Mouse (Mus musculus) c-Kit-positive CD71-negative TER-119-negative erythroid progenitor cells, embryonic 14.5 days (primary cell): Measurements from ENCODE around the gene Cblc.
A peak's percentile ranks its signal among the peaks of the same experiment; 100 is the strongest.

Source experiments
- DNase-seq: peaks from one replicate; pipeline ENCODE4 v3.0.0-alpha.2; 2013; ENCODE audit warnings: low read depth

Gene Cblc

GRCm38 (mm10) chr7:19750217-19751069 lies 46.2 kb downstream of the Cblc start, which contains the start of gene Nectin2:
Gene Nectin2, minus strand, starts transcription at chr7:19750483.
- DNase-seq, result peak; percentile 71

DNA sequence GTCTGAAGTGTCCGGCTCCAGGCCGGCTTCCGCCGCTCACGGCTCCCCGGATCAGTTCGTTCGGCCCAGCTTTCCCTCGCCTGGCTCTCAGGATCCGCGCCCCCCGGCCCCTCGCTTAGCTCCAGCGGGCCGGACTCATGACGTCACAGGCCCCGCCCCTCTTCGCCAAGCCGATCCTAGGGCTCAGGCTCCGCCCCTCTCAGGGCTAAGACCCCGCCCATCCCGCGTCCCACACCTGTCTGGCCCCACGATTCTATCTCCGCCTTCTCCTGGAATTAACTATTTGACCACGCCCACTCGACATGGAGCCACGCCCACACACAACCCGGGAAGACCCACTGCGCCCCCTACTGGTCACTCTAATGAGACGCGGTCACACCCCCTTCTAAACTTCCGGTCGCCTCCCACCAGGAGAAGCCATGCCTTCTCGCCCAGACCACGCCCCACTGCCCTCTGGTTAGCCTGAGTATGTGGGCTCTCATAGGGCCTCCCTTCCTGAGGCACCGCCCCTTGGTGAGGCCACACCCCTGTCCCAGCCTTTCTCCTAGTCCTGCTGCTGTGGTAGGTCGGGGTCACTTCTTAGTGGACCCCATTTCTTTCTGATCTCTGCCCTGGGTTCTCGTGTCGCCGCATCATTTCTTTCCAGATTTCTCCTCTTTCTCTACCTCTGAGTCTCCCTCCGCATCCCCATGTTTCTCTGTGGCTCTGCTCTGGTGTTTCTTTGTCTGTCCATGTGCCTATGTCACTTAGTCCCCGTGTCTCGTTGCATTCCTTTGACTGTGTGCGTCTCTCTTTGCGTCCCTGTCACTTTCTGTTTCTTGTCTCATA lies 47.0 kb downstream of the Cblc start:
- peak; percentile 93 for DNase-seq

DNA sequence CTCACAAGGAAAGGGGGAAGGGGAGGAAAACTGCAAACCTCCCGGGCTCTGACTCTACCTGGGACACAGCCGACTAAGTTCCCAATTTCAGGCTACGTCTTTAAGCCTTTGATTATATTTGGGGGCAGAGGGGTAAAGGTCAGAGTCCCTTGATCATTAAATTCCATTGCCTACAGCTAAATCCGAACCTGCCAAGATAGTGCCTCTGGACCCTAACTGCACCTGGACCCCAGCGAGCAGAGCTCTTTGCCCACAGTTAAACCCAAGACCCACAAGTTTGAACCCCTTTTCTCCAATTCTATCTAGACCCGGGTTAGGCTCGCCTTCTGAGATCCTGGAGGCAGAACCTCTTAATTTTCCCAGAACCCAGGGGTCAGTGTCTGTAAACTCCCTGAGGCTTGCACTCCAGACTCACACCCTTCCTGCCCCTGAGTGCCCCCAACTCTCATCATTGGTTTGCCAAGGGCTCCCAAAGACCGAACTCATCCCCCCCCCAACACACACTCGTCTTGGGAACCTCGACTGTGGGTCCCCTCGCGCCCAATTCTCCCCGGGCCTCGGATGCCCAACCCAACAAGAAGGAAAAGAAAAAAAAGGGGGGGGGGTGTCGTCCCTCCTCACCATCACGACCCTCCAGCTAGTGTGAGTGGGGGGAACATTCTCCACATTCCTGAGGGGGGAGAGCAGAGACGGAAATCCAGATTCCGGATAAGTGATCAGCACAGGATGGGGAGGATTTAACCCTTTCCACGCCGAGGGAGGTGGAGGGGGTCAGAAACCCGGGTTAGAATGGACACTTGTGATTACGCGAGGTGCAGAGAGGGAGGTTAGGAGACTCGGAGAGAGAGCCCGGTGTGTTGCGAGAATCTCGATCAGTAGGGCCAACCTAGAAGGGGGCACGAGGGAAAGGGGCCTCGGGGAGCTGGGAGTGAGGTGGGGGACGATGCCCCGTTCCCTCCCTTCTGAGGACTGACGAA lies 48.1 kb downstream of the Cblc start:
- no peak for DNase-seq

GRCm38 (mm10) chr7:19747420-19748218 lies 49.0 kb downstream of the Cblc start:
- DNase-seq, result no peak

- DNase-seq, result no peak
Measured at GRCm38 (mm10) chr7:19746426-19747201, 50.0 kb downstream of the Cblc start.

DNA sequence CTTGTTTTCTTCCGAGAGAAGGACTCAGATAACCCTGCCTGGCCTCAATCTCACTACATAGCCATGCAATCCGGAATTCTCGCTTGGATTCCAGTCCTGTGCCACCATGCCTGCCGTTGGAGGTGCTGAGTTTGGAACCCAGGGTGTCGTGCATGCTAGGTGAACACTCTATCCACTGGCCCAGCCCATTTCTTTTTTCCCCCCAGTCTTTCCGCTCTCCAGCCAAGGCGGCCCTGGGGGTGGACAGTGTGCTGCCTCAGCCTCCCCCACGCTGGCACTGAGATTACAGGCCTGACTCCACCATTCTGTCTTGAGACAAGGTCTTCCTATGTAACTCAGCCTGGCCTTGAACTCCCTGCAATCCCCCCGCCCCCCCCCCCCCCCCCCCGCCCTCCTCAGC lies 50.6 kb downstream of the Cblc start:
- no peak for DNase-seq

GRCm38 (mm10) chr7:19744590-19745385 lies 51.8 kb downstream of the Cblc start:
- DNase-seq, result no peak

GRCm38 (mm10) chr7:19743791-19744190 lies 52.8 kb downstream of the Cblc start:
- no peak for DNase-seq

GRCm38 (mm10) chr7:19742468-19742867 lies 54.1 kb downstream of the Cblc start:
- DNase-seq, result no peak

DNA sequence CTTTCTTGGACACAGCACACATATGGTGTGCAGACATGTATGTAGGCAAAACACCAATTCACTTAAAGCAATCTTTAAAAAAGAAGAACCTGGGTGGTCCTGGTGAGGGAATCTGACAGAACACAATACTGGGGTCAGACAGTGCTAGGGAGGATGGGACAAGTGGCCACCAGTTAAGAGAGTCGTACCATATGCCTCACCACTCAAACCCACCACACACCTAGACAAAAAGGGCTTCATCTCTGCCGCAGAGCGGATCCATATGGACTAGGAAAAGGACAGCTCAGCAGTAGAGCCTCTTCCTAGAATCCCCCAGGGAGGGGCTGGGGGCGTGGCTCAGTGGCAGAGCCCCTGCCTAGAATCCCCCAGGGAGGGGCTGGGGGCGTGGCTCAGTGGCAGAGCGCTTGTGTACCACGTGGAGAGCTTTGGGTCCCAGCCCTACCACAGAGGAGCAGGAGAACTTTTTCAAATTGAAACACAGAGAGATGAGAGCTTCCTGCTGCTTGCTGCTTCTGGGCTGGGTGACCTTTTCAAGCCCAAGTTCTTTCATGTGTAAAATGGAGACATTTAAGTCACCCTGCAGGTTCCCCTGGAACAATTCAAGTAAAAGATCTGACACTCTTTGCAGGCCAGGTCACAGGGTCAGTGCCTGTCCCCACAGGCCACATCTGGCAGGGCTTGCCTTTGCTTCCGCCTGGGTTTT lies 55.1 kb downstream of the Cblc start:
- no peak for DNase-seq

- no peak for DNase-seq
Measured at GRCm38 (mm10) chr7:19740269-19740668, 56.3 kb downstream of the Cblc start.

DNA sequence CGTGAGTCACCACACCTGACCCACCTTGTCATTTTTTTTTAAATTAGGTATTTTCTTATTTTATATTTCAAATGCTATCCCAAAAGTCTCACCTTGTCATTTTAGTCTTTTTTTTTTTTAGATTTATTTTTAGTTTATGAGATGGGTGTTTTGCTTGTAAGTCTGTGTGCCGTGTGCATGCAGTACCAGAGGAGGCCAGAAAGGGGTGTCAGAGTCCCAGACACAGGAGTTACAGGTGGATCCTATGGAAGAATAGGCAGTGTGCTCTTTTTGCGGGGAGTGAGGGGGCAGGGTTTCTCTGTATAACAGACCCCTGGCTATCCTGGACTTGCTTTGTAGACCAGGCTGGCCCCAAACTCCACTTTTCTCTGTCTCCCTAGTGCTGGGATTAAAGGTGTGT lies 57.8 kb downstream of the Cblc start:
- no peak for DNase-seq

DNA sequence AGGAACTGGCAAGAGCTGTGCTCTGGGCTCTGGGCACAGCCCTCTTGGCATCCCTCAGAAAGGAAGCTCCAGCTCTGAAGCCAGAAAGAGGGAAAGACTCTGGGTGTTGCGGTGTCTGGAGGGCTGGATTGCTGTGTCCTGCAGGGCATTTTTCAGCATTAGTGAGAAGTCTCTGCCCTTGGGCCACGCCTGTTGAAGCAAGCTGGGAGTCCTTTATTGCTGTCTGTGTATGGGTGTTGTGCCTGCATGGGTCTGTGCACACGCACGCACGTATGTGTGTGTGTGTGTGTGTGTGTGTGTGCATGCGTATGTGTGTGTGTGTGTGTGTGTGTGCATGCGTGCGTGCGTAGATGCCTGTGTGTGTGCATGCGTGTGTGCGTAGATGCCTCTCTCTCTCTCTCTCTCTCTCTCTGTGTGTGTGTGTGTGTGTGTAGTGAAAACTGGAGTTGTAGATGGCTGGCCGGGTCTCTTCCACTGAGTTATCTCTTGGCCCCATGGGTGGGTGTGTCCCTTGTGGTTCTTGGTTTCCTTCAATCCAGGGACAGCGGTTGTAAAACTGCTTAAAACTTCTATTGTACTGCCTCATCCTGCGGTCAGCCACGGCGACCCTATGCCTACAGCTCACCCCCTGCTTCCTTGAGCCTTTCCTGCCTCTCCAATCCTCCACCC lies 60.1 kb downstream of the Cblc start:
- peak; percentile 57 for DNase-seq

DNA sequence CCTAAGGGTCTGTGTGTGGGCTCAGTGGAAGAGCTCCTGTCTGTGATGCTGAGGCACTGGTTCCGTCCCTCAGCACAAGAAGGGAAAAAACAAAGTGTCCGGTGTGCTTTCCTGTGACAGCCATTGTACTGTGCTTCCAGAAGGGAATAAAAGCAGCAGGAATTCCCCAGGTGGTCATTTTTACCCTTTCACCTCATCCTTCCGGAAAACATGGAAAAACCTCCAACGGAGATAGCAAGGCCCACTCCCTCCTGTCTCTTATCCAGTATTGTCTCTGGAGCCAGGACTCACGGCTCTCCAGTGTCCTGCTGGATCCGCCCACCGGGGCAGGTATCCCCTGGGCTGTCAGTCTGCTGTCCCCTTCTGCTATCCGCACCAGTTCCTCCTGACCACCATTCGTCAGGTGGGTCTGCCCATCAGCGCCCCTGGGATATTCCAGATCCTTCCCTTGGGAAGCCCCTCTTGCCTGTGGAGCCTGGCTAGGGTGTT lies 62.4 kb downstream of the Cblc start:
- no peak for DNase-seq
